Mouse (Mus musculus) gastrocnemius, postnatal 25 days (tissue): Measurements from ENCODE around the gene Tmem132c. TPM values are rescaled to one million over a fixed set of nuclear protein-coding genes. Genes with fewer than 3 reads are reported as not detected.

Experiments used
- DNase-seq: peaks from one replicate; pipeline ENCODE4 v3.0.0; 2022
- total RNA-seq, 2 experiments: library from RNA; stranded (reverse); gene quantifications; 1 replicate in 1 of 2; 2 replicates in 1 of 2; pipeline ENCODE4 v1.2.3; 2021

Tmem132c gene
- total RNA-seq, 2 experiments from 2014 or later: 0.15 to 0.40 TPM

- no peak for DNase-seq
Measured at GRCm38 (mm10) chr5:127491724-127492123, 250.1 kb downstream of the Tmem132c start.

GRCm38 (mm10) chr5:127496895-127497294 lies 255.3 kb downstream of the Tmem132c start:
- no peak for DNase-seq

GRCm38 (mm10) chr5:127499151-127499827 lies 257.7 kb downstream of the Tmem132c start:
- no peak for DNase-seq

- DNase-seq: no peak
Measured at GRCm38 (mm10) chr5:127502838-127503237, 261.2 kb downstream of the Tmem132c start.

- no peak for DNase-seq
Measured at GRCm38 (mm10) chr5:127505697-127506096, 264.1 kb downstream of the Tmem132c start.

GRCm38 (mm10) chr5:127511653-127512052 lies 270.0 kb downstream of the Tmem132c start:
- no peak for DNase-seq

GRCm38 (mm10) chr5:127515960-127516359 lies 274.4 kb downstream of the Tmem132c start:
- no peak for DNase-seq

- no peak for DNase-seq
Measured at GRCm38 (mm10) chr5:127522744-127523476, 281.3 kb downstream of the Tmem132c start.

- no peak for DNase-seq
Measured at GRCm38 (mm10) chr5:127527344-127527974, 285.9 kb downstream of the Tmem132c start.

GRCm38 (mm10) chr5:127537508-127537907 lies 295.9 kb downstream of the Tmem132c start:
- DNase-seq: no peak

- no peak for DNase-seq
Measured at GRCm38 (mm10) chr5:127546585-127546991, 305.0 kb downstream of the Tmem132c start.

- DNase-seq: no peak
Measured at GRCm38 (mm10) chr5:127548136-127548535, 306.5 kb downstream of the Tmem132c start.

- DNase-seq: no peak
Measured at GRCm38 (mm10) chr5:127561086-127561485, 319.5 kb downstream of the Tmem132c start.

GRCm38 (mm10) chr5:127567165-127567741 lies 325.6 kb downstream of the Tmem132c start:
- no peak for DNase-seq

GRCm38 (mm10) chr5:127577419-127577818 lies 335.8 kb downstream of the Tmem132c start:
- DNase-seq: no peak

- no peak for DNase-seq
Measured at GRCm38 (mm10) chr5:127583658-127584057, 342.1 kb downstream of the Tmem132c start.

GRCm38 (mm10) chr5:127587854-127588253 lies 346.2 kb downstream of the Tmem132c start:
- DNase-seq: no peak

- DNase-seq: no peak
Measured at GRCm38 (mm10) chr5:127592406-127592805, 350.8 kb downstream of the Tmem132c start.

GRCm38 (mm10) chr5:127592854-127593253 lies 351.2 kb downstream of the Tmem132c start:
- DNase-seq: no peak

GRCm38 (mm10) chr5:127595676-127596075 lies 354.1 kb downstream of the Tmem132c start:
- DNase-seq: no peak

- DNase-seq: no peak
Measured at GRCm38 (mm10) chr5:127596862-127597261, 355.3 kb downstream of the Tmem132c start.

- no peak for DNase-seq
Measured at GRCm38 (mm10) chr5:127602996-127603395, 361.4 kb downstream of the Tmem132c start.

GRCm38 (mm10) chr5:127607507-127607906 lies 365.9 kb downstream of the Tmem132c start:
- DNase-seq: no peak
